Mouse (Mus musculus) liver, postnatal 0 days (tissue): ENCODE data around the gene Gdi2.

Source experiments
- CTCF ChIP-seq: sonication (generic); IDR thresholded peaks from 2 replicates; pipeline ENCODE4 v1.5.1; 2016; ENCODE audit warnings: antibody characterized with exemption, low read depth
- EP300 ChIP-seq: IDR thresholded peaks from 2 replicates; pipeline ENCODE4 v1.6.1; 2016; ENCODE audit warnings: antibody characterized with exemption, low read depth, mild to moderate bottlenecking

GRCm38 (mm10) chr13:3523459-3523858 lies 14.4 kb upstream of the Gdi2 start:
- TF ChIP-seq CTCF (no peak), EP300 (no peak)
